Mouse (Mus musculus) embryonic facial prominence, embryonic 13.5 days (tissue): Measurements from ENCODE around the gene Arfgap3. TPM values are rescaled to one million over a fixed set of nuclear protein-coding genes. Genes with fewer than 3 reads are reported as not detected.
"Not testable (repeated sequence)": the region's sequence is repeated elsewhere in the genome, so short reads cannot be mapped to it uniquely, and the experiment has no call there.

Source experiments
- ATAC-seq: fragments of 200-750 bp; cut with Nextera tagmentation; 2 replicates; pipeline ENCODE4 v1.8.0; 2017; ENCODE audit warnings: low read depth; ENCODE audit not compliant: insufficient number of reproducible peaks, insufficient read depth, low FRiP score, low TSS enrichment
- H3K27ac ChIP-seq: fragments of 300-500 bp; sonication (generic); 2 replicates; pipeline ENCODE4 v1.5.1; 2015; ENCODE audit warnings: moderate library complexity, mild to moderate bottlenecking, inconsistent platforms
- H3K27me3 ChIP-seq: fragments of 300-500 bp; sonication (generic); 2 replicates; pipeline ENCODE4 v1.6.1; 2015; ENCODE audit warnings: mild to moderate bottlenecking, inconsistent platforms
- H3K36me3 ChIP-seq: fragments of 300-500 bp; sonication (generic); 2 replicates; pipeline ENCODE4 v1.6.1; 2015; ENCODE audit warnings: mild to moderate bottlenecking, inconsistent platforms
- H3K4me1 ChIP-seq: fragments of 300-500 bp; sonication (generic); 2 replicates; pipeline ENCODE4 v1.6.1; 2015; ENCODE audit warnings: inconsistent platforms
- H3K4me2 ChIP-seq: fragments of 300-500 bp; sonication (generic); 2 replicates; pipeline ENCODE4 v1.6.1; 2015; ENCODE audit warnings: moderate library complexity, mild to moderate bottlenecking, inconsistent platforms
- H3K4me3 ChIP-seq: fragments of 300-500 bp; sonication (generic); 2 replicates; pipeline ENCODE4 v1.5.1; 2015; ENCODE audit warnings: mild to moderate bottlenecking, inconsistent platforms
- H3K9ac ChIP-seq: fragments of 300-500 bp; sonication (generic); 2 replicates; pipeline ENCODE4 v1.6.1; 2015; ENCODE audit warnings: mild to moderate bottlenecking, inconsistent platforms
- H3K9me3 ChIP-seq: fragments of 300-500 bp; sonication (generic); 2 replicates; pipeline ENCODE4 v1.6.1; 2016; ENCODE audit warnings: inconsistent platforms
- WGBS: fragments of 180-500 bp; shearing (Covaris S2); methylation state at CpG from one replicate; pipeline ENCODE4 v1.1.7; 2015; ENCODE audit warnings: mixed read lengths; 5-methylcytosine and 5-hydroxymethylcytosine counted together
- polyA plus RNA-seq: library from polyadenylated mRNA; unstranded; fragments of >200 nt; fragmentation: Nextera tagmentation; extraction: Ambion mirVana; gene quantifications from 2 replicates; pipeline ENCODE4 v1.2.1, GENCODE M21; 2015

Gene Arfgap3
- polyA plus RNA-seq, 1 experiment from 2014 or later = 45.3 TPM

GRCm38 (mm10) chr15:83292261-83293056 is 57.6 kb downstream of the Arfgap3 start:
- ATAC-seq = no peak
- WGBS = 67% methylated on average over 13 of the region's 13 CpGs
- no peaks in the 10 kb centered on the region for H3K36me3 ChIP-seq
- H3K4me2 ChIP-seq = no peak overlapping the region
- H3K4me1 ChIP-seq = peaks cover 20% of the 10 kb centered on the region
- H3K27me3 ChIP-seq = no peaks in the 10 kb centered on the region
- H3K27ac ChIP-seq = no peak overlapping the region
- H3K9me3 ChIP-seq = no peaks in the 10 kb centered on the region
- no peak overlapping the region for H3K4me3 ChIP-seq
- H3K9ac ChIP-seq = no peak overlapping the region

DNA sequence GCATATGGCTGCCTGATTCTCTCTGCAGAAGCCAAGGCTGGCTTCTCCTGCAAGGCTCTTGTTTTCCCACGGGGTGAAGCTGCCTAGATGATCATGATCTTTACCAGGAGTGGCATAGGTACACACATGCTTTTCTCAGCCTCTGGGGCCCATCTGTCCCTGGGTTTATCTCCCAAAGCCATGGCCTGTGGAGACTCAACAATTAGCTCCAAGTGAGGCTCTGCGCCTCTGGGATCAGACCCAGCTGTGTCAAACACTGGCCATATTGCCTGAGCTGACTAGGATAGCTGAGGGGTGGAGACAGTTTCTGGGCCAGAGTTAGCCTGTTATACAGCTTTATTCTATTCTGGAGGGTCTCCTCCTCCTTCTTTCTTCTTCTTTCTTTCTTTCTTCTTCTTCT is 59.1 kb downstream of the Arfgap3 start:
- WGBS = 80% methylated on average over 2 of the region's 2 CpGs
- H3K9ac ChIP-seq = no peak overlapping the region
- no peak overlapping the region for H3K4me3 ChIP-seq
- ATAC-seq = no peak
- no peaks in the 10 kb centered on the region for H3K27me3 ChIP-seq
- no peak overlapping the region for H3K4me2 ChIP-seq
- peaks cover 9% of the 10 kb centered on the region for H3K4me1 ChIP-seq
- H3K36me3 ChIP-seq = no peaks in the 10 kb centered on the region
- H3K9me3 ChIP-seq = no peaks in the 10 kb centered on the region
- H3K27ac ChIP-seq = no peak overlapping the region

DNA sequence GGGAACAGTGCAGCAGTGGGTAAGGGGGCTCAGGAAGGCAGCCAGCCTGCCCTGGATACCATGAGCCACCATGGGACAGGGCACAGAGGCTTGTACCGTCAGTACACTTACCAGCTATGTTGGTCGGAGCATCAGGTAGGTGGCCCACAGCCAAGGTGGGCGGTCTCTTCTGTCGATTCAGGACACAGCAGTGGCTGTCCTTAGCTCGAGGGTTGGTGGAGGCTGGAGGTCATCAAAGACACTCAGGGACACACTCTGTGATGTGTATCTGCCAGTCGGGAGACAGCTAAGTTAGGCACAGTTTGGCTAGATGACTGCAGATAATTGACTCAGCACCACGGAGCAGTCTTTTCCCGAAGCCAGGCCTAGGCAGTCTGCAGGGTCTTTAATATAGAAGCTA is 65.2 kb downstream of the Arfgap3 start:
- no peak overlapping the region for H3K9ac ChIP-seq
- no peak overlapping the region for H3K4me2 ChIP-seq
- 0 out of 2 replicates have a peak, but pooled peaks cover 3% of the 10 kb centered on the region for H3K4me1 ChIP-seq
- no peaks in the 10 kb centered on the region for H3K36me3 ChIP-seq
- 76% methylated on average over 8 of the region's 8 CpGs for WGBS
- H3K9me3 ChIP-seq = no peaks in the 10 kb centered on the region
- no peak for ATAC-seq
- no peaks in the 10 kb centered on the region for H3K27me3 ChIP-seq
- no peak overlapping the region for H3K4me3 ChIP-seq
- no peak overlapping the region for H3K27ac ChIP-seq

DNA sequence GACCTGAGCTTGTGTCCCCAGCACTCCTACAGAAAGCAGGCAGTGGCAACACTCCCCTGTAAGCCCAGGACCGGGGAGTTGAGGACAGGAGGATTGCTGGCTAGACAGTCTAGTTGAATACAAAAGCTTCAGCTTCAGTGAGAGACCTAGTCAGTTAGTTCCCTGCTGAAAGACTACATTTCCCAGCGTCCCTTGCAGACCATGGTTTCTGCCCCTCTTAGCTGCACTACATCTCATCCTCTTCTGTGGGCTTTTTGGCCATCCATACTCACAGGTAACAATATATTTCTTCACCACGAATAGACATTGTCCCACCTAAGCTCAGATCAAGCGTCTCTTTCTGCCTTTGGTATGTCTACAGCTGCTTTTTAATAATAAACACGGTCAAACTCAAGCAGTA is 67.7 kb downstream of the Arfgap3 start:
- Histone ChIP-seq H3K4me3 (no peak overlapping the region), H3K9ac (no peak overlapping the region), H3K27me3 (no peaks in the 10 kb centered on the region), H3K36me3 (no peaks in the 10 kb centered on the region), H3K4me1 (0 out of 2 replicates have a peak, but pooled peaks cover 3% of the 10 kb centered on the region), H3K4me2 (no peak overlapping the region), H3K27ac (no peak overlapping the region), H3K9me3 (no peaks in the 10 kb centered on the region)
- no peak for ATAC-seq
- 66% methylated on average over 5 of the region's 5 CpGs for WGBS

DNA sequence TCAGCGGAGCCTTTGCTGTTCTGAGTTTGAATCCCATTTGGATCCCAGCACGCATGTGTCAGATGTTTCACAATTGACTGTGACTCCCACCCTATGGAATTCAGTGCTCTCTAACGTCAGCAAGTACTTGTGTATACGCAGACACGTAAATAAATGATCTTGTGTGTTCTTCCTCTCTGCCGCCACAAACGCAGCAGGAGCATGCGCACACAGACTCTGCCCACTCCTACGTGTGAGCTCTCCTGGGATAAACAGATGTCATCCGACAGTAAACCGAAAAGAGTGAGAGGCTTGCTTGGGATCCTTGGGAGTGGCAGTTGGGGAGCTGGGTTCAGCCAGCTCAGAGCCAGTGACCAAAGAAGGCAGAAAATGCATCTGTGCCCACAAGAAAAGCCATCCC is 68.7 kb downstream of the Arfgap3 start:
- Histone ChIP-seq H3K4me3 (no peak overlapping the region), H3K27me3 (no peaks in the 10 kb centered on the region), H3K4me1 (0 out of 2 replicates have a peak, but pooled peaks cover 3% of the 10 kb centered on the region), H3K4me2 (no peak overlapping the region), H3K27ac (no peak overlapping the region), H3K36me3 (no peaks in the 10 kb centered on the region), H3K9me3 (no peaks in the 10 kb centered on the region), H3K9ac (no peak overlapping the region)
- 82% methylated on average over 11 of the region's 11 CpGs for WGBS
- ATAC-seq = no peak

DNA sequence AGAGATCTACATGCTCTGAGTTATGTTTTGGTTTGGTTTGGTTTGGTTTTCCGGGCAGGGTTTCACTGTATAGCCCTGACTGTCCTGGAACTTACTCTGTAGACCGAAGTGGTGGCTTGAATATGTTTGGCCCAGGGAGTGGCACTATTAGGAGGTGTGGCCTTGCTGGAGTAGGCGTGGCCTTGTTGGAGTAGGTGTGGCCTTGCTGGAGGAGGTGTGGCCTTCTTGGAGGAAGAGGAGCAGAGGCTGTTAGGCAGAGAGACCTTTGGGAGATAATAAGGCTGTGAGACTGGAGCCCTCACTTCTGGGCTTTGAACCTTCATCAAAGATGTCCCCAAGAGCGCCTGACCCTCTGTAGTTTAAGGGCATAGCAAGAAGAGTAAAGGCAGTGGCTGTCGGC is 71.5 kb downstream of the Arfgap3 start:
- Histone ChIP-seq H3K4me1 (0 out of 2 replicates have a peak, but pooled peaks cover 3% of the 10 kb centered on the region), H3K4me2 (no peak overlapping the region), H3K9ac (no peak overlapping the region), H3K9me3 (no peaks in the 10 kb centered on the region), H3K36me3 (no peaks in the 10 kb centered on the region), H3K27ac (no peak overlapping the region), H3K4me3 (no peak overlapping the region), H3K27me3 (no peaks in the 10 kb centered on the region)
- WGBS = 84% methylated on average over 5 of the region's 5 CpGs
- ATAC-seq = no peak

- no peak overlapping the region for H3K9ac ChIP-seq
- H3K4me2 ChIP-seq = no peak overlapping the region
- ATAC-seq = no peak
- WGBS = 82% methylated on average over 4 of the region's 4 CpGs
- no peaks in the 10 kb centered on the region for H3K36me3 ChIP-seq
- no peaks in the 10 kb centered on the region for H3K27me3 ChIP-seq
- H3K9me3 ChIP-seq = no peaks in the 10 kb centered on the region
- peaks cover 8% of the 10 kb centered on the region; the same call in 1 of the 2 replicates for H3K4me1 ChIP-seq
- H3K4me3 ChIP-seq = no peak overlapping the region
- no peak overlapping the region for H3K27ac ChIP-seq
Measured at GRCm38 (mm10) chr15:83277451-83277850, 72.6 kb downstream of the Arfgap3 start.

GRCm38 (mm10) chr15:83274237-83274636 is 75.8 kb downstream of the Arfgap3 start:
- H3K27me3 ChIP-seq, H3K4me3 ChIP-seq, H3K27ac ChIP-seq, H3K9me3 ChIP-seq, H3K4me1 ChIP-seq, ATAC-seq, H3K4me2 ChIP-seq, H3K36me3 ChIP-seq, H3K9ac ChIP-seq: not testable (repeated sequence)

DNA sequence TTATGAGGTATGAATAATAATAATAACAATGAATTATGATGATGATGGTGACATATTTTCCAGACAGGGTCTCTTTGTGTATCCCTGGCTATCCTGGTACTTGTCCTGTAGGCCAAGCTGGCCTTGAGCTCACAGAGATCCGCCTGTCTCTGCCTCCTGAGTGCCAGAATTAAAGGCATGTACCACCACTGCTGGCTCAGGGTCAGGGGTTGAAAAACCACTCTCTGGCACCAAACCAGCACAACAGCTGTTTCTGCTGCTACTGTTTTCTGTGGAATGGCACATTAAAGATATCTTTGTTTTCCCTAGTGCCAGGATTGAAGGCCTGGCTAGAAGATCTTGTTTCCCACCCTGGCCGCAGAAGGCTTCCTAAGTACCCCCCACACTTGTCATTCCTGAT is 77.0 kb downstream of the Arfgap3 start:
- WGBS = 87% methylated on average over 2 of the region's 2 CpGs
- no peak overlapping the region for H3K27ac ChIP-seq
- H3K4me2 ChIP-seq = no peak overlapping the region
- ATAC-seq = no peak
- H3K36me3 ChIP-seq = no peaks in the 10 kb centered on the region
- no peak overlapping the region for H3K9ac ChIP-seq
- no peak overlapping the region for H3K4me3 ChIP-seq
- H3K27me3 ChIP-seq = no peaks in the 10 kb centered on the region
- no peaks in the 10 kb centered on the region for H3K9me3 ChIP-seq
- H3K4me1 ChIP-seq = peaks cover 4% of the 10 kb centered on the region; the same call in 1 of the 2 replicates

DNA sequence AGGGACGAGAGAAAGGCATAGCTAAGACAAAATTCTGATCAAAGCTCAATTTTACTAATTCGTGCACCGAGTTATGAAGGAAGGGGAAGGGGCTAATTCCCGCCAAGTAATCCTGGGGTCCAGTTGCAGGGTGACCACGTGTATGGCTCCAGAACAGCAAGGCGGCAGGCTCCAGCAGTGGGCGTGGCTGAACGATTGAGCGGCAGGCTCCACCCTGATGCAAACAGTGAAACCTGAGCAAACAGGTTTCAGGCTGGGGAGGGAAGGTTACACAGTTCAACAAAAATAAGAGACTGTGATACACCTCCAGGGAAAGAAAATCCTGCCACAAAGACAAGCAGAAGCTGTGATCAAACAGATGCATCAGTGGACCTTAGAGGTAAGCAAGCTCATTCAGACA is 78.8 kb downstream of the Arfgap3 start:
- not testable (repeated sequence) for H3K27ac ChIP-seq, H3K9me3 ChIP-seq, H3K4me1 ChIP-seq, H3K9ac ChIP-seq, ATAC-seq, H3K4me3 ChIP-seq, H3K4me2 ChIP-seq, H3K36me3 ChIP-seq, H3K27me3 ChIP-seq
- WGBS = 20% methylated on average over 9 of the region's 9 CpGs

GRCm38 (mm10) chr15:83269985-83270384 is 80.1 kb downstream of the Arfgap3 start:
- not testable (repeated sequence) for H3K27me3 ChIP-seq, H3K4me2 ChIP-seq, H3K4me3 ChIP-seq, H3K4me1 ChIP-seq, H3K9me3 ChIP-seq, ATAC-seq, H3K27ac ChIP-seq, H3K9ac ChIP-seq, H3K36me3 ChIP-seq
- 91% methylated on average over 6 of the region's 6 CpGs for WGBS

DNA sequence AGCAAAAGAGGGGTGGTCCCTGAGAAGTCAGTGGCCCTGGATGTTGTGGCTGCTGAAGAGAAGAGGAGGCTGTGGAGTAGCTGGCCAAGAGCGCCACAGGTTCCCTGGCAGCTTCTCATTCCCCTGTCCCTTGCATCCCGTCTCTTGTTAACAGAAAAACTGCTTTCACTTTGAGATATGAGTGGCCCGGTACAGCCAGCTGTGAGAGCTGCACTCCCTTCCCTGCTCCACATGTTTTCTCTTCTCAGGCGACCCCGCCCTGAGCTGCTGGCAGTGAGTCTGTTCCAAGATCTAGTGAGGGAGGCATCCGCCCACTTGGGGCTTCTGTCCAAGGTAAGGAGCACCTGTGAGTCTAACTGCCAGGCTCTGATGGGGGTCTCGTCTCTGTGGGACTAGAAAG is 81.6 kb downstream of the Arfgap3 start:
- not testable (repeated sequence) for ATAC-seq

More for the DNA sequence above, 81.6 kb downstream of the Arfgap3 start:
- H3K9ac ChIP-seq, H3K36me3 ChIP-seq, H3K4me2 ChIP-seq, H3K4me1 ChIP-seq, H3K27me3 ChIP-seq, H3K9me3 ChIP-seq, H3K4me3 ChIP-seq, H3K27ac ChIP-seq: not testable (repeated sequence)
- 48% methylated on average over 7 of the region's 7 CpGs for WGBS
